Mouse (Mus musculus): ENCODE data around the gene Chrm5. TPM values are rescaled to one million over a fixed set of nuclear protein-coding genes. Genes with fewer than 3 reads are reported as not detected.

The Chrm5 gene
- polyA plus RNA-seq, 1 experiment from 2014 or later = not detected

Other genes with a start within 250 kb of the Chrm5 start
- 10.4 and 11.9 TPM in 2 replicates for gene Lpcat4, start 241.3 kb downstream of the Chrm5 start, polyA plus RNA-seq (2015; fragmentation: Nextera tagmentation; extraction: Ambion mirVana)
- not detected in 2 replicates for gene Nutm1, start 221.5 kb downstream of the Chrm5 start, polyA plus RNA-seq (2015; fragmentation: Nextera tagmentation; extraction: Ambion mirVana)
- 159 and 160 TPM in 2 replicates for gene Nop10, start 218.8 kb downstream of the Chrm5 start, polyA plus RNA-seq (2015; fragmentation: Nextera tagmentation; extraction: Ambion mirVana)
- gene Slc12a6, start 214.9 kb downstream of the Chrm5 start, polyA plus RNA-seq (2015; fragmentation: Nextera tagmentation; extraction: Ambion mirVana) = 9.6 and 11.4 TPM in 2 replicates
- gene Gm21985, start 214.5 kb downstream of the Chrm5 start, polyA plus RNA-seq (2015; fragmentation: Nextera tagmentation; extraction: Ambion mirVana) = not detected in 2 replicates
- 92.2 and 97.4 TPM in 2 replicates for gene Emc4, start 112.7 kb downstream of the Chrm5 start, polyA plus RNA-seq (2015; fragmentation: Nextera tagmentation; extraction: Ambion mirVana)
- gene Katnbl1, start 101.6 kb downstream of the Chrm5 start, polyA plus RNA-seq (2015; fragmentation: Nextera tagmentation; extraction: Ambion mirVana) = 19.9 and 20.6 TPM in 2 replicates
- 16.4 and 17.5 TPM in 2 replicates for gene Emc7, start 25.8 kb downstream of the Chrm5 start, polyA plus RNA-seq (2015; fragmentation: Nextera tagmentation; extraction: Ambion mirVana)
- 5.1 and 5.3 TPM in 2 replicates for gene Aven, start 12.2 kb upstream of the Chrm5 start, polyA plus RNA-seq (2015; fragmentation: Nextera tagmentation; extraction: Ambion mirVana)